Mouse (Mus musculus) midbrain, embryonic 12.5 days (tissue): ENCODE results near the gene Gm38392. TPM values are rescaled to one million over a fixed set of nuclear protein-coding genes. Genes with fewer than 3 reads are reported as not detected.
A peak's percentile ranks its signal among the peaks of the same experiment; 100 is the strongest.

Experiments
- ATAC-seq: fragments of 200-750 bp; cut with Nextera tagmentation; 2 replicates; pipeline ENCODE4 v1.8.0; 2017; ENCODE audit warnings: low read depth, moderate TSS enrichment, moderate library complexity; ENCODE audit not compliant: low FRiP score
- H3K27ac ChIP-seq: fragments of 300-500 bp; sonication (generic); replicated peaks from 2 replicates; pipeline ENCODE4 v1.5.1; 2016; ENCODE audit warnings: mild to moderate bottlenecking
- H3K27me3 ChIP-seq: fragments of 300-500 bp; sonication (generic); 2 replicates; pipeline ENCODE4 v1.6.1; 2016; ENCODE audit warnings: mild to moderate bottlenecking
- H3K36me3 ChIP-seq: fragments of 300-500 bp; sonication (generic); 2 replicates; pipeline ENCODE4 v1.6.1; 2016
- H3K4me1 ChIP-seq: fragments of 300-500 bp; sonication (generic); 2 replicates; pipeline ENCODE4 v1.6.1; 2016
- H3K4me2 ChIP-seq: fragments of 300-500 bp; sonication (generic); replicated peaks from 2 replicates; pipeline ENCODE4 v1.6.1; 2016; ENCODE audit warnings: mild to moderate bottlenecking, moderate library complexity
- H3K4me3 ChIP-seq: fragments of 300-500 bp; sonication (generic); 2 replicates; pipeline ENCODE4 v1.5.1; 2016; ENCODE audit warnings: mild to moderate bottlenecking
- H3K9ac ChIP-seq: fragments of 300-500 bp; sonication (generic); replicated peaks from 2 replicates; pipeline ENCODE4 v1.6.1; 2016; ENCODE audit warnings: mild to moderate bottlenecking, moderate library complexity
- H3K9me3 ChIP-seq: fragments of 300-500 bp; sonication (generic); 2 replicates; pipeline ENCODE4 v1.6.1; 2016; ENCODE audit warnings: mild to moderate bottlenecking
- WGBS: fragments of 180-500 bp; shearing (Covaris S2); methylation state at CpG from one replicate; pipeline ENCODE4 v1.1.7; 2016; 5-methylcytosine and 5-hydroxymethylcytosine counted together
- polyA plus RNA-seq: library from polyadenylated mRNA; unstranded; fragments of >200 nt; fragmentation: Nextera tagmentation; extraction: Ambion mirVana; gene quantifications from 2 replicates; pipeline ENCODE4 v1.2.1, GENCODE M21; 2016

Gene Gm38392
- polyA plus RNA-seq, 1 experiment from 2014 or later: not detected

DNA sequence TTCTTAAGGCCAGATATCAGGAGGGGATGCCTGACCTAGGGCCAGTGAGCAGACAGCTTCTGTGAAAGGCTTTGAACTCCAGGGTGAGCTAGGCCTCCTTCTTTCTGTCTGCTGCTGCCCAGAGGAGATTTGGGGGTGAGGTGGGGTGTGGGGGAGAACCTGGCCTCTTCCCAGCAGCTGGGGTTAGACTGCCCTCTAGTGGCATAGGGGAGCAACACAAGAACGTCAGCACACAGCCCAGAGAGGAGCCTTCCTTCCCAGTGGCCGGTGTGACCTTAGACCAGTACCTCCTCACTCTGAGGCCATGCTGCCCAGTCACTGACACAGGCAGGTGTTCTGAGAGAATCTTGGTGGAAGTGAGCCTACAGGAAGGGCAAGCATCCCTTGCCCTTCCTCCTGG lies 42.9 kb downstream of the Gm38392 start:
- ATAC-seq: no peak
- Histone ChIP-seq H3K36me3 (no peaks in the 10 kb centered on the region), H3K27me3 (peaks cover 98% of the 10 kb centered on the region), H3K27ac (no peak overlapping the region), H3K4me1 (peaks cover 48% of the 10 kb centered on the region), H3K9me3 (no peaks in the 10 kb centered on the region), H3K9ac (no peak overlapping the region), H3K4me3 (no peak overlapping the region), H3K4me2 (no peak overlapping the region)
- 9% methylated on average over 2 of the region's 2 CpGs for WGBS

DNA sequence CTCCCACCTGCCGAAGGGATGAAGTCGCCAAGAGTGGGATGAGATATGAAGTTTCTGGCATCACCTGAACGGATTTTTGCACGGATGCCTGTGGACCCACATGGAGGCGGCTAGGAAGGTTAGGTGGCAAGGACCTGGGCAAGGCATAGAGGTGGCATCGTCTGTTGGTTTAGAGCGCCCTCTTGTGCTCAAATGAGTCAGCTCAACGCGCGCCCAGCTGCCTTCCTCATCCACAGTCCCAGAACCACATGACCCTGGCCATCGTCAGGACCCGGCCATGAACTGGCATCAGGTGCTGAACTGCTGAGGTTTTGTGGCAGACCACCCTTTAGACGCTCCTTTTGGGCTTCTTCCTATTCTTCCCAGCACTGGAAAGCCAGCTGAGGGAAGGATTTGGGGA lies 44.5 kb downstream of the Gm38392 start:
- WGBS: under 1% methylated on average over 13 of the region's 13 CpGs
- H3K27me3 ChIP-seq: peaks cover 99% of the 10 kb centered on the region
- H3K9ac ChIP-seq: no peak overlapping the region
- no peaks in the 10 kb centered on the region for H3K36me3 ChIP-seq
- H3K4me2 ChIP-seq: 0 out of 2 replicates have a peak overlapping the region, but pooled peaks have one; percentile 7
- no peaks in the 10 kb centered on the region for H3K9me3 ChIP-seq
- peak overlapping the region; percentile 83; the same call in 1 of the 2 replicates for H3K27ac ChIP-seq
- peaks cover 59% of the 10 kb centered on the region for H3K4me1 ChIP-seq
- peak; percentile 56; the same call in 1 of the 2 replicates for ATAC-seq
- H3K4me3 ChIP-seq: no peak overlapping the region

DNA sequence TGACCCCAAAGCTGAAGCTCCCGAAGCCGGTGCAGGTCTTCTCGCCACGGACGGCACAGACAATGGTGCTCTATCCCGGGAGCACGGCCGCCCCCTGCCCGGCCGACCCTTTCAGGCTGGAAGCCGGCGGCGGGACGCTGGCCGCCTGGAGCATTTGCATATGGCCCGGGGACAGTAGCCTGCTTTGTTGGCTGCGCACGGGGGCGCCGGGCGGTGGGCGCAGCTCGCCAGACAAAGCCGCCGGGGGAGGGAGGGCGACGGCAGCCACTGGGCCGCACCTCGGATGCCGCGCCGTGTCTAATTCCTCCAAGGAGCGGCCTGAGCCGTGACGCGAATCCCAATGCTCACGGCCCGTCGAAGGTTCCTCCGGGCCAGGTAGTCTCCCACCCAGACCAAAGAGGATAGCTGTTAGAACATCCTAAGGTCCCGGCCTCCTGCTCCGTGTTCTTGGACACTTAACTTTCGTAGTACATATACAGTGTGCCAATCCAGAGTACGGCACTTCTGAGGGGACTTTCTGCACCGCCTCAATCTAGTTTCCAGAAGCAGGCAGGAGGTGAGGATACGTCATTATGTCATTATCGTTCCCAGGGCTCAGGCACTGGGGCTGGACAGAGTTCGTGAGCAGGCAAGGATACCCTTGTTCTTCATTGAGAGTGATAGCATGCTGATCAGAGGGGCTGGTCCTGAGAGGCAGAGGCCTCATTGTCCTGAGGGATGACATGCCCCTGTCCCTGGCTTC lies 45.8 kb downstream of the Gm38392 start:
- under 1% methylated on average over 46 of the region's 48 CpGs for WGBS
- ATAC-seq: peak; percentile 56
- peaks cover 99% of the 10 kb centered on the region for H3K27me3 ChIP-seq
- peak overlapping the region; percentile 15 for H3K4me3 ChIP-seq
- H3K9me3 ChIP-seq: no peaks in the 10 kb centered on the region
- H3K9ac ChIP-seq: peak overlapping the region; percentile 5; the same call in 1 of the 2 replicates
- H3K36me3 ChIP-seq: no peaks in the 10 kb centered on the region
- H3K4me1 ChIP-seq: peaks cover 72% of the 10 kb centered on the region
- peak overlapping the region; percentile 32 for H3K4me2 ChIP-seq
- H3K27ac ChIP-seq: peak overlapping the region; percentile 83

DNA sequence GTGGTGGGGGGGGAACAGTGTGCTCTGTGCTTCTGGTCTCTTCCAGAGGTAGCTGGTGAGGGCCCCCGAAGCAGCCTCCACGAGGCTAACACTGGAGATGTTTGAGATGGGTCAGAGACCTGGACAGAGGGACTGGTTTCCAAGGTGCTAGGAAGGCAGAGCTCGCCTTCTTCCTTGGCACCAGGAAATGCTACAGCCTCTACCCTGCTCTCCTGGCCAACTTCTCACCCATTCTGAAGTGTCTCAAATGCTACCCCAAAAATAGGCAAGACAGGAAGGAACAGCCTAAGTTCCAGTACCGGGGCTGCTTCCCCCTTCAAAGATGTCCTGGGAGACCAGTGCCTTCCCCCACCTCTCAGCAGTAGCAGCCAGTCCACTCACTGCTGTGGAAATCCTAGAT lies 47.6 kb downstream of the Gm38392 start:
- no peak for ATAC-seq
- 48% methylated on average over 4 of the region's 4 CpGs for WGBS
- H3K27me3 ChIP-seq: peaks cover 99% of the 10 kb centered on the region

DNA sequence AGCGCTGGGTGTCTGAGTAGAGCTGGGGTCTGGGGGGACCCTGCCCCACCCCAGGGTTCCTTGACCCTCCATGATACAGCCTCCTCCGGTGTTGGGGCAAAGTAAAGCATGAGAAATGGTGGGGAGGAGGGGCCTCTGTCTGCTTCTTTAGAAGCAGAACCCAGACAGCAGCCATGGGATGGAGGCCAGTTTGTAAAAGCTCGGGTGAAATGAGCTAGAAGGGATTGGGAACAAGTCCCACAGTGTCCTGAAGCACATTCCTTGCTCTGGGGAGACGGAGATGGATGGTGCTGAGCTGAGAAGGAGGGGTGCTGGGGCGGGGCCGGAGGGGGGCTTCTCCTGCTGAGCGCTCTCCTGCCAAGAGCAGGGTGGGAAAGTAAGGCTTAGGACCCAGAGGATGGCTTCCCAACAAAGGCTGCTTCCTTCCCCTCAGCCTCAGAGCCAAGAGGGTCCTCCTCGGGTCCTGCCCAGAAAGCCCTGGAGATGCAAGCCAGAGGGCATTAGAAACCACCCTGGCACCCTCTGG lies 48.1 kb downstream of the Gm38392 start:
- Histone ChIP-seq H3K9ac (no peak overlapping the region), H3K27me3 (peaks cover 99% of the 10 kb centered on the region), H3K4me2 (no peak overlapping the region), H3K36me3 (no peaks in the 10 kb centered on the region), H3K4me1 (peaks cover 92% of the 10 kb centered on the region), H3K4me3 (no peak overlapping the region), H3K27ac (peak overlapping the region; percentile 80), H3K9me3 (no peaks in the 10 kb centered on the region)
- no peak for ATAC-seq
- WGBS: 30% methylated on average over 8 of the region's 8 CpGs

More for the DNA sequence above, 47.6 kb downstream of the Gm38392 start:
- Histone ChIP-seq H3K9me3 (no peaks in the 10 kb centered on the region), H3K4me3 (no peak overlapping the region), H3K36me3 (no peaks in the 10 kb centered on the region), H3K27ac (peak overlapping the region; percentile 80), H3K4me1 (peaks cover 87% of the 10 kb centered on the region), H3K9ac (no peak overlapping the region), H3K4me2 (no peak overlapping the region)

DNA sequence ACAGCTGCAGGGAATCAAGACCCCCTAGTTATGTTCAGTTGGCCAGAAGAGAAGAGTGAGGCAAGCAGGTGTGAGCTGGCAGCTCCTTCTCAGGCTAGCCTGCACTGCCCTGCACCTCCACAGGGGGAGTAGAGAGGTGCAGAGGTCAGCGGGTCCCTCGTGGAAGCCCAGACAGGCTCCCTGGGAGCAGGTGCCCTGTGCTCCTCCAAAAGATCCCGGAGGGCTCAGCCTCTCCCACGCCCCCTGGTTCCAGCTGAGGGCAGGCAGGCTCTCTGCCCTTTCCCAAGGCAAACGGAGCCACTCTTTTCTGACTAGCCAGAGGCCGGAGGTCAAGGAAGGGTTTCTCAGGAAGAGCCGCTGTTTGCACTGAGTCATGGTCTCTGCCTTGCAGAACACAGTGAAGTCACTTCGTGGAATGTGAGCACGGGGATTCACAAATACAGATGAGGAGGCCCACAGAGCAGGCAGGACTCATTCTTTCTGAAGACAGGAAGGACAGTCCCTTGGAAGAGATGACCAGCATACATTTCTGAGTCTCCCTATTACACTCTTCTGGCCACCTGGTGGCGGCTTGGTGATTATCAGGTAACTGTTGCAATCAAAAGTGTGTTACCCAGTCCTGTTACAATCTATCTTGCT lies 49.3 kb downstream of the Gm38392 start:
- WGBS: 3% methylated on average over 10 of the region's 10 CpGs
- Histone ChIP-seq H3K27ac (peak overlapping the region; percentile 80), H3K4me1 (peaks cover 93% of the 10 kb centered on the region), H3K27me3 (peaks cover 99% of the 10 kb centered on the region), H3K4me3 (no peak overlapping the region), H3K4me2 (no peak overlapping the region), H3K9ac (peak overlapping the region; percentile 43), H3K36me3 (no peaks in the 10 kb centered on the region), H3K9me3 (no peaks in the 10 kb centered on the region)
- ATAC-seq: peak; percentile 5; the same call in 1 of the 2 replicates

DNA sequence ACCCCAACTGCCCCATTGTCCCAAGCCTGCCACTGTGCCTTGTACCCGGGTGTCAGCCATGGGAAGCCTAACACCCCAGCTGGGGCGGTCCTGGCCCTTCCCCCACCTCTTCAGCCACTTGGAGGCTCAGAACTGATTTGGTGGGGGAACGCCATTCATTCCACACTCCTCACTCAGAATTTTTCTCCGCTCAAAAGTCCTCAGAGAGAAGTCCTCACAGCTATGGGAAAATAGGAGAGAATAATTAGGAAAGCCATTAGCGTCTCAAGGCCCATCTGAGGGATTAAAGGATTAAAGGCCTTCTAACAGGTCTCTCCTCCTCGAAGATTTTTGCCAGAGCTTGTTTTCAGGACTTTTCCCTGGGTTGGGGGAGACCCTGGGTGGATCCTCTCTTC lies 49.9 kb downstream of the Gm38392 start:
- Histone ChIP-seq H3K4me3 (no peak overlapping the region), H3K27me3 (peaks cover 98% of the 10 kb centered on the region), H3K4me2 (no peak overlapping the region), H3K36me3 (no peaks in the 10 kb centered on the region), H3K27ac (peak overlapping the region; percentile 80), H3K9ac (peak overlapping the region; percentile 43; the same call in 1 of the 2 replicates), H3K9me3 (no peaks in the 10 kb centered on the region), H3K4me1 (peaks cover 95% of the 10 kb centered on the region)
- WGBS: 3% methylated on average over 6 of the region's 6 CpGs
- ATAC-seq: peak; percentile 36; the same call in 1 of the 2 replicates

DNA sequence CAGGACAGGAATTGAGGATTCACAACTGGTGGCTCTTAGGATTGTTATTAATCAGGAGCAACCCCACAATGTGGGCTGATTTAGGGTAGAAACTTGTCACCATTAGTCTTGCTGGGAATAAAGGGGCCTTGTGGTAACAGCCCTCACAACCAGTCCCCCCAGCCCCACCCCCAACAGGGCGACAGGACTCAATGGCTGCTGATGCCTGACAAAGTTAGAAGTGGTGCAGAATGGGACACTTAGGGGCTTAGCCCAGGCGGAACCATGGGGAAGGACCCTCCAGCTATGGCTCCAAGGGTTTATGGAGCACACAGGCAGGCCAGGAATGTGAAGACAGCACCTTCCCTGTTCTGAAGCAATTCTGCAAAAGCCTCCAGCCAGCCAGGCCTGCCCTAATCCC lies 51.4 kb downstream of the Gm38392 start:
- ATAC-seq: no peak
- H3K9ac ChIP-seq: no peak overlapping the region
- no peak overlapping the region for H3K4me3 ChIP-seq
- peaks cover 98% of the 10 kb centered on the region for H3K27me3 ChIP-seq
- no peaks in the 10 kb centered on the region for H3K9me3 ChIP-seq
- no peak overlapping the region for H3K4me2 ChIP-seq
- no peaks in the 10 kb centered on the region for H3K36me3 ChIP-seq
- peaks cover 96% of the 10 kb centered on the region for H3K4me1 ChIP-seq
- peak overlapping the region; percentile 80 for H3K27ac ChIP-seq
- WGBS: 20% methylated on average over 2 of the region's 2 CpGs

DNA sequence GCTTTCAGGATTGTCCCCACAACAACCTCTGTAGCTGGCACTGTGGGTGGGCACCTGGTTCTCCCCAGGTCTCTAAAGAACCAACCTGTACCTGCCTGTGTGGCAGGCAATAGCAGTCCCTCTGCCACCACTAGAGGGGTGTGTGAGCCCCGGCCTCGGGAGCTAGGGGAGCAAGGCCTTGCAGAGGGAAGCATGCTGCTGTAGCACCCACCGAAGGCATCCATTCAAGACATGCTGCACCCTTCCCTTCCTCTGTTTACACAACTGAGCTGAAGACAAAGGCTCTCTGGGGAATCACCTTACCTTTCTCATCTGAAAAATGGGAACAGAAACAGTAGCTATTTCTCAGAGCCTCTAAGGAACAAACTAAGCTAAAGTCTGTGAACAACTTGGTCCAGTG lies 51.8 kb downstream of the Gm38392 start:
- H3K27ac ChIP-seq: peak overlapping the region; percentile 80
- H3K9ac ChIP-seq: no peak overlapping the region
- H3K4me1 ChIP-seq: peaks cover 96% of the 10 kb centered on the region
- no peaks in the 10 kb centered on the region for H3K36me3 ChIP-seq
- no peak overlapping the region for H3K4me3 ChIP-seq
- no peak for ATAC-seq
- no peaks in the 10 kb centered on the region for H3K9me3 ChIP-seq
- 6% methylated on average over 3 of the region's 3 CpGs for WGBS
- H3K4me2 ChIP-seq: no peak overlapping the region
- peaks cover 98% of the 10 kb centered on the region for H3K27me3 ChIP-seq

DNA sequence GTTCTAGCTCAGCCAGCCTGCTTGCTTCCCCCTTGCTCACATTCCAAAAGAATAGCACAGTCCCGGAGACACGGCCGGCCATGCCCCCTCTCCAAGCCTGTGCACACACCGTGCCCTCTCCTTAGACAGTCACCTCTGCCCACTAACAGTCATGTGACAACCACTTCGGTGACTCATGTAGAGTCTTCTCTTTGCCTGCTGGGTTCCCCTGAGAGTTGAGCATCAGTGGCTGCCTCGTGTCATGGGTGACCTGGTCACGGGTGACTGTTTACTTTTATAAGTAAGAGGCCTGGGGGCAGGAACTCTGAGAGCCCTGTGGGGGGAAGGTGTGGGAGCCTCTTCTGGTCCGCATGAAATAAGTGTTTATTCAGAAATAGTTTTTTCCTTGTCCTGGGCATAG lies 53.0 kb downstream of the Gm38392 start:
- ATAC-seq: no peak
- Histone ChIP-seq H3K4me3 (no peak overlapping the region), H3K27me3 (peaks cover 98% of the 10 kb centered on the region), H3K9me3 (no peaks in the 10 kb centered on the region), H3K4me1 (peaks cover 97% of the 10 kb centered on the region), H3K27ac (peak overlapping the region; percentile 82), H3K9ac (no peak overlapping the region), H3K4me2 (no peak overlapping the region), H3K36me3 (peaks cover 10% of the 10 kb centered on the region; the same call in 1 of the 2 replicates)
- WGBS: 39% methylated on average over 8 of the region's 8 CpGs

DNA sequence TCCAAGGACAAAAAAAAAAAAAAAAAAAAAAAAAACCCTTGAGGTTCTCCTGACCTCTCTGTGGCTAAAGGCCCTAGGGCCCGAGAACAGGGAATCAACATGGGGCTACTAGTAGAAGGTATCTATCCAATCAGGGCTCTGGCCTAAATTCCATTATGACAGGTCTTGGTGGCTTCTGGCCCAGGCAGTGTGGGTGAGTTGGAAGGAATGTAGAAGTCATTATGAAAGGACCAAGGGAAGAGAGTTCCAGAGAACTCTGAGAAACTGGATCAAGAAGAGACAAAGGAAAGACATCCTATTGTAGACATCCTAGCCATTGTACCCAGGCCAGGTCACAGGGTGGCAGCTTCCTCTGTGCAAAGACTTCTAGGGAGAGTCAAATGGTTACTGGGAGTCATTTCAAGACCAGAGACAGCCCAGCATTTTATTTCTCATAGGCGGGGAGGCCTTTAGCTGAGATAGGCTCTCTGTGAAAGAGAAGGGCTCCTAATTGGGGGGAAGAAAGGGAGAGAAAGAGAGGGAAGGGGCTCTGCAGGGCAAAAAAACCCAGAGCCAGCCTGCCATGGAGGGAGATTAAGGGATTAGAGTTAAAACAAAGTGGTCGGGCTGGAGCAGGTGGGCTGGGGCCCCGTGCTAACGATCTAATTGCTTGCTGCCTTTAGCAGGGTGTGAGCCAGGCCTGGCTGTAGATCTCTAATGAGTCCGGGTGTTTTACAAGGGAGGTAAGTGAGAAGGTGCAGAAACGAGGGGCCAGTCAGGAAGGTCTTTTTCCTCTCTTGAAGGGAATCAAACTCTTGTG lies 54.0 kb downstream of the Gm38392 start:
- H3K36me3 ChIP-seq: peaks cover 16% of the 10 kb centered on the region; the same call in 1 of the 2 replicates
- H3K9ac ChIP-seq: no peak overlapping the region

More for the DNA sequence above, 54.0 kb downstream of the Gm38392 start:
- ATAC-seq: no peak
- 9% methylated on average over 7 of the region's 7 CpGs for WGBS
- Histone ChIP-seq H3K9me3 (no peaks in the 10 kb centered on the region), H3K4me2 (no peak overlapping the region), H3K4me3 (no peak overlapping the region), H3K4me1 (peaks cover 97% of the 10 kb centered on the region), H3K27me3 (peaks cover 98% of the 10 kb centered on the region), H3K27ac (peak overlapping the region; percentile 82)
